Mouse (Mus musculus): ENCODE data around the gene Stxbp5.

Gene Stxbp5

DNA sequence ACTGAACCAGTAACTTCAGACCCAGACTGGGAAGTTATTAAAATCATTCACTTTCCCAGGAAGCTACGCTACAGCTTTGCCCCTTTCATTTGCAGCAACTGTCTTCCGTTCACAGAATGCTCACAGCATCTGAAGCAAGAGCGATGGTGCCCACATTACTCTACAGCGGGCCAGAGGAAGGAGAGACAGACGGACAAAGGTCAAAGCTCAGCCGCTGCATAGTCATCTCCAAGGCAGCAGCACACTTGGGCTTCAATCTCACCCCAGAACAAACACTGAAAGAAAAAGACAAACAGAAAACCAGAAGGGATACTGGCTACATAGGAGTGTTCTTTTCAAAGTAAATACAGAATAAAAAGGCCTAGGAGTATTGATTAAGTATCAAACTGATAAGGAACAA is 144.3 kb downstream of the Stxbp5 start:
- DNase-seq (ENCODE audit: low spot score in 2 of 2) = no peak

DNA sequence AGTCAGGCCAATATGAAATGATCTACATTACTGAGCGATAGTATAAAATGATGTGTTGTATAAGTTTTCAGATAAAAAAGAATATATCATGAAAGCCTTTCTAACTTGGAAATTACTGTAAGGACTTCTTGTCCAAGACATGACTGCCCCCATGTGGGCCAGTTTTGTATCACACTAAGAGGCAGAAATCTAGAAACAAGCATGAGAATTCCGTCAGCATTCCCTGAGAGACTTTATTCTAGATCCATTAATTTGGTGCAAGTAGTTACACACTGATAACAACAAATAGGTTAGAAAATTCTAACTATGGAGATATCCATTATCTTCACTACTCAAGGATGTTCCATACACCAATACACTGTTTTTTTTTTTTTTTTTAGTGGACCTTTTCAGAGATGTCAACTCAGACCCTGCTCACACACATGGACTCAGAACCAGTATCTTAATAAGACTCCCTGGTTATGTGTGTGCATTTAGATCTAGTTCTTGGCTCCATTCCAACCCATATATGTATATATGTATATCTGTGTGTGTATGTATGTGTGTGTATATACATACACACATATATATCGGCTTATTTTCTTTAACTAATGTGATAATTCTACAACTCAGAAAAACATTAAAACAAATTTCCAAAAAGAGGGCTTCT is 145.9 kb downstream of the Stxbp5 start:
- DNase-seq (ENCODE audit: low spot score in 2 of 2) = peak in 1 of 2 experiments; percentile 47

DNA sequence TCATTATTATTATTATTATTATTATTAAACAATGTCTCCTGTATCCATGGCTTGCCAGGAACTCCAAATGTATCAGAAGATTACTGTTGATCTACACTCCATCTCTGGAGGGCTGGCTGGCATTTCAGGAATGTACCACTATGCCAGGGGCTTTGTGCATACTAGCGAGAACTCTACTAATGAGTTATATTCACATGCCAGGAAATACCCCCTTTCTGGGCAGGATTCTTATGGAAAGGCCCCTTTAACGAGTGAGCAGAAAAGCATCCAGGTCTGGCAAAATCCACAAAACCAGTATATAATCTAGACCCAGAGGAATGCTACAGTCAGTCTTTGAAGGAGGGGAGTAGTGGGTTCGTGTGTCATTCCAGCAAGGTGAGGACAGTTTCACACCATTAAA is 167.0 kb downstream of the Stxbp5 start:
- no peak for DNase-seq (ENCODE audit: low spot score in 2 of 2)

- no peak for DNase-seq (ENCODE audit: low spot score in 2 of 2)
Measured at GRCm38 (mm10) chr10:9732065-9732749, 168.7 kb downstream of the Stxbp5 start.

GRCm38 (mm10) chr10:9722519-9723303 is 178.2 kb downstream of the Stxbp5 start:
- DNase-seq (ENCODE audit: low spot score in 2 of 2) = no peak

GRCm38 (mm10) chr10:9720027-9720426 is 180.9 kb downstream of the Stxbp5 start:
- DNase-seq (ENCODE audit: low spot score in 2 of 2) = no peak

- DNase-seq (ENCODE audit: low spot score in 2 of 2) = no peak
Measured at GRCm38 (mm10) chr10:9718086-9718485, 182.8 kb downstream of the Stxbp5 start.

Data from spleen, postnatal 10 days (tissue).